Mouse (Mus musculus) bone marrow macrophage, adult 2 months (primary cell): Measurements from ENCODE around the gene Kin.

Experiments used
- CTCF ChIP-seq: IDR thresholded peaks from 2 replicates; pipeline ENCODE4 v1.5.1; 2012; ENCODE audit warnings: low read depth, mild to moderate bottlenecking, low read length, moderate library complexity
- POLR2A ChIP-seq: IDR thresholded peaks from 2 replicates; pipeline ENCODE4 v1.6.1; 2012; ENCODE audit warnings: mild to moderate bottlenecking, low read depth, low read length, borderline replicate concordance

DNA sequence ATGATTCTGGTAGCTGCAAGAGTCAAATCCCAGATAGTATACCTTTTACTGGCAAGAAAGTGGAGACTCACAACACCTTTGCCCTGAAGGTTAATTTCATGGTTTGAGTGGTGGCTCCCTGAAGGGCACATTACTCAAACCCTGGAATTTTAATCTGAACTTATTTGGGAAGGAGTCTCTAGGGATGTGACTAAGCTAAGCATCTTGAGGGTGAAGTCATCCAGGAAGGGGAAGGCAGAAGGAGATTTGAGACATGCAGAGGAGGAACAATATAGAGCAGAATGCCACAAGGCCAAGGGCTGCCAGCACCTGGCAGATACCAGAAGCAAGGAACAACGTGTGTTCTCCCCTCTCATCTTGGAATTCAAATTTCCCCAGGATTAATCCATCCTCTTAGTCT, 38.4 kb downstream of the Kin start:
- no peak for TF ChIP-seq POLR2A
- TF ChIP-seq CTCF: no peak
